Mouse (Mus musculus): ENCODE measurements around the gene 4930469K13Rik. TPM values are rescaled to one million over a fixed set of nuclear protein-coding genes. Genes with fewer than 3 reads are reported as not detected.

The 4930469K13Rik gene
- polyA plus RNA-seq, 1 experiment from 2014 or later: not detected

- no peak for ATAC-seq (ENCODE audit: low read depth)
- Histone ChIP-seq H3K27ac (ENCODE audit: low read length) (no peak overlapping the region), H3K27me3 (ENCODE audit: control insufficient read depth, insufficient read depth, low read depth, low read length) (no peaks in the 10 kb centered on the region), H3K4me2 (ENCODE audit: low read depth, low read length) (no peak overlapping the region), H3K9ac (ENCODE audit: low read depth, low read length) (no peak overlapping the region), H3K4me3 (ENCODE audit: low read depth, low read length) (no peak overlapping the region), H3K9me3 (replicated peaks; ENCODE audit: control insufficient read depth, low read length) (no peaks in the 10 kb centered on the region), H3K36me3 (ENCODE audit: control insufficient read depth, insufficient read depth) (no peaks in the 10 kb centered on the region), H3K4me1 (ENCODE audit: control insufficient read depth, low read depth, low read length) (no peaks in the 10 kb centered on the region; the same call in 1 of the 2 replicates)
Observed at GRCm38 (mm10) chr11:34070596-34070995, 27.8 kb downstream of the 4930469K13Rik start.

DNA sequence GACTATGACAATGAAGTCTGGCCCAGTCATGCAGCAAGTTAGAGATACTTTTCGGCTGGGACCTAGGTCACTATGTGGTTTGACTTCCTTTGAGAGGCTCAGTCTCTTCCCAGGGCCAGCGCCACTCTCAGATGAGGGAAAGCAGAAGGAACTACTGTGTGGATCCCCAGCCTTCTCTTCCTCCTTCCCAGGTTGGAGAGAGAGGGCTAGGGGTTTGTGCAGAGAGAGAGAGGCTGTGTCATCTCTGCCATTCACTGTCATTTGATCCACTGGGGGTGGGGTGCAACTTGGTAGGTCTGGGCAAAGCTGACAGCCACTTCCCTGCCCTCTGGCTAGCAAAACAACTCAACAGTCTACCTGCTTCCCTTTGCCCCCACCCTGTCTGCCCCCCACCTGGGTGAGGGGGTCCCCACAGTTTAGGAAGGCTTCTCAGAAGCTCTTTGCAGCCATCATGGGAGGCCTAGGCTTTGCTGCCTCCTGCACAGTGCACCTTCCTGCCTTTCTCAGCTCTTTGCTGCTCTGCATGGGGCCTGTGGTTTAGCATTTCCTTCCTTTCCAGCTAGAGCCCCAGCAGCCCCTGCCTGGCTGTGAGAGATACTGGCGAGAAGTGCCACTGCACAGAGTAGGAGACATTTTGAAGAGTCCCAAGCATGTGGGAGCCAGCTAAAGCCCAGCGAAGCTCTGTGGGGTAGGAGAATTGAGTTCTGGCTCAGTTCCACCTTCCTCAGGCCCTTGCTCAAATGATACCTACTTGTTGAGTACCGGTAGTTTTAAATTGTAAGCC, 34.5 kb downstream of the 4930469K13Rik start:
- H3K9me3 ChIP-seq (replicated peaks; ENCODE audit: control insufficient read depth, low read length): no peaks in the 10 kb centered on the region
- 14% methylated on average over 5 of the region's 5 CpGs for WGBS (ENCODE audit: insufficient replicate concordance)
- no peaks in the 10 kb centered on the region for H3K27me3 ChIP-seq (ENCODE audit: control insufficient read depth, insufficient read depth, low read depth, low read length)
- H3K4me2 ChIP-seq (ENCODE audit: low read depth, low read length): no peak overlapping the region
- peak overlapping the region; percentile 57 for H3K27ac ChIP-seq (ENCODE audit: low read length)
- H3K4me3 ChIP-seq (ENCODE audit: low read depth, low read length): no peak overlapping the region
- peaks cover 9% of the 10 kb centered on the region for H3K4me1 ChIP-seq (ENCODE audit: control insufficient read depth, low read depth, low read length)
- H3K9ac ChIP-seq (ENCODE audit: low read depth, low read length): no peak overlapping the region
- H3K36me3 ChIP-seq (ENCODE audit: control insufficient read depth, insufficient read depth): no peaks in the 10 kb centered on the region
- peak; percentile 66 for ATAC-seq (ENCODE audit: low read depth)

DNA sequence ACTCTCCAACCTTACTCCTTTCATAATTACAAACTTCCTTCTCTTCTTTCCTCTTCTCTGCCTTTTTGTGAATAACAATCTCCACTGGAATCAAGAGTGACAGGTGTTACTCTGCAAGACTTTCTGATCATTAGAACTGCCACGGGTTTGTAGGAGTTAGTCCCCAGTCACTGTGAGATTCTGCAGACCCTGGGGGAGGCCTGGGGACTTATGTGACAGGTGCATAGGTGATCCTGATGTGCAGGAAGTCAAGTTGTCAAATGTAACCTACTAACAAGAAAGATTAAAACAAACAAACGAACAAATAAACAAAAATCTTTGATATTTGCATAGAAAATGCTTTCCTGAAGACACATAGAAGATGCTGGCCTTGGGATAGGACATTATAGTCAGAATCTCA, 35.1 kb downstream of the 4930469K13Rik start:
- H3K9me3 ChIP-seq (replicated peaks; ENCODE audit: control insufficient read depth, low read length): no peaks in the 10 kb centered on the region
- H3K4me3 ChIP-seq (ENCODE audit: low read depth, low read length): no peak overlapping the region
- H3K4me1 ChIP-seq (ENCODE audit: control insufficient read depth, low read depth, low read length): peaks cover 9% of the 10 kb centered on the region
- no peak overlapping the region for H3K27ac ChIP-seq (ENCODE audit: low read length)
- H3K4me2 ChIP-seq (ENCODE audit: low read depth, low read length): no peak overlapping the region
- no peaks in the 10 kb centered on the region for H3K27me3 ChIP-seq (ENCODE audit: control insufficient read depth, insufficient read depth, low read depth, low read length)
- ATAC-seq (ENCODE audit: low read depth): no peak
- H3K36me3 ChIP-seq (ENCODE audit: control insufficient read depth, insufficient read depth): no peaks in the 10 kb centered on the region
- 29% methylated on average over 2 of the region's 2 CpGs for WGBS (ENCODE audit: insufficient replicate concordance)
- no peak overlapping the region for H3K9ac ChIP-seq (ENCODE audit: low read depth, low read length)

DNA sequence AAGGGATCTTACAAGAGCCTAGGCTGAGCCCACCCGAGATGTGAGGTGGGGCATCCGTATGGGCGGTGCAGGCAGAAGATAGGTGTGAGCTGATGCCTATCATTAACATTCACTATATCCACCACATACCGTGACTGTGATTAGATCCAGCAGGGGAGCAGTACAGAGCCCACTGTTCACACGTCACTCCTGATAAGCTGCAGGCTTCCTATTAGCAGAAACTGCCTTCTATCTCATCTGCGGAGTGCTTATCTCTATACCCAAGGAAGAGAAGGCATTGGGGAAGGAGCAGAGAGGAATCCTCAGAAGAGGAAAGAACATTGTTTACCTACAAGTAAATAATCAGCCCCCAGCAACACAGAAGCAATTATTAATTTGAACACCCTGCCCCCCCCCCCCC, 36.6 kb downstream of the 4930469K13Rik start:
- ATAC-seq (ENCODE audit: low read depth): peak; percentile 40
- H3K27me3 ChIP-seq (ENCODE audit: control insufficient read depth, insufficient read depth, low read depth, low read length): no peaks in the 10 kb centered on the region
- no peaks in the 10 kb centered on the region for H3K9me3 ChIP-seq (replicated peaks; ENCODE audit: control insufficient read depth, low read length)
- H3K4me1 ChIP-seq (ENCODE audit: control insufficient read depth, low read depth, low read length): peaks cover 9% of the 10 kb centered on the region
- H3K4me2 ChIP-seq (ENCODE audit: low read depth, low read length): no peak overlapping the region
- H3K9ac ChIP-seq (ENCODE audit: low read depth, low read length): no peak overlapping the region
- H3K36me3 ChIP-seq (ENCODE audit: control insufficient read depth, insufficient read depth): no peaks in the 10 kb centered on the region
- no peak overlapping the region for H3K27ac ChIP-seq (ENCODE audit: low read length)
- H3K4me3 ChIP-seq (ENCODE audit: low read depth, low read length): no peak overlapping the region
- 10% methylated on average over 6 of the region's 6 CpGs for WGBS (ENCODE audit: insufficient replicate concordance)

DNA sequence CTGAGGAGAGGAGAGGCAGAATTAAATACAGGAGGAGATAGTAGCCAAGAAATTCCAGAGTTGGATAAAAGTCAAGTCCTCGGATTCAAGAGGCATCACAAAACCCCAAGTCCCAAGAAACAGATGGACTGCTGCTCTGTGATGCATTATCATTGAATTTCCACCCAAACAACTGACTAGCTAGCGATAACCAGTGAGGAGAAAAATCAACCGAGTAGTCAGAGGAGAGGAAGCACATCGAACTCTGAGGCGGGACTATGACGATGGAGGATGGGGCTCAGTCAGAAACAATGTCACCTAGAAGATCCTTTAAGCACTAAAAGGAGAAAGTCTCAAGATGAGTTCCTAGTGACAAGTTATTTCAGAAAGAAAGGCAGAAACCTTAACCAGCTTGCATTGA, 39.4 kb downstream of the 4930469K13Rik start:
- ATAC-seq (ENCODE audit: low read depth): no peak
- H3K27ac ChIP-seq (ENCODE audit: low read length): no peak overlapping the region
- H3K4me1 ChIP-seq (ENCODE audit: control insufficient read depth, low read depth, low read length): peaks cover 9% of the 10 kb centered on the region
- WGBS (ENCODE audit: insufficient replicate concordance): 30% methylated on average over 6 of the region's 6 CpGs
- no peak overlapping the region for H3K4me2 ChIP-seq (ENCODE audit: low read depth, low read length)
- H3K9ac ChIP-seq (ENCODE audit: low read depth, low read length): no peak overlapping the region
- no peaks in the 10 kb centered on the region for H3K36me3 ChIP-seq (ENCODE audit: control insufficient read depth, insufficient read depth)
- no peak overlapping the region for H3K4me3 ChIP-seq (ENCODE audit: low read depth, low read length)
- H3K27me3 ChIP-seq (ENCODE audit: control insufficient read depth, insufficient read depth, low read depth, low read length): no peaks in the 10 kb centered on the region
- H3K9me3 ChIP-seq (replicated peaks; ENCODE audit: control insufficient read depth, low read length): no peaks in the 10 kb centered on the region

DNA sequence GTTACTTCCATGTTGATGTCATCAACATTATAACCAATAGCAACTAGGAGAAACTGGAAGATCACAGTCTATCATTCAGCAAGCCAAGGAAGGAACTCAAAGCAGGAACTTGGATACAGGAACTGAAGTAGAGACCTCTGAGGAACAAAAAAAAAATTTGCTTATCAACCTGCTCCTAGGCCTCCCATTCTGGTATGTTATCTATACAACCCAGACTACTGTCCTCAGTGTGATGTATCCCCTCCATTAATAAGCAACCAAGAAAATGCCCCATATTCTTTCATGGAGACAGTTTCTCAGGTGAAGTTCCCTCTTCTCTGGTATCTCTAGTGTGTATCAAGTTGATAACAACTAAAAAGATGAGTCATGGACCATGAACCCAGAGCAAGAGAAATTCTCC, 40.0 kb downstream of the 4930469K13Rik start:
- H3K9me3 ChIP-seq (replicated peaks; ENCODE audit: control insufficient read depth, low read length): no peaks in the 10 kb centered on the region
- peaks cover 7% of the 10 kb centered on the region for H3K4me1 ChIP-seq (ENCODE audit: control insufficient read depth, low read depth, low read length)
- H3K27ac ChIP-seq (ENCODE audit: low read length): no peak overlapping the region
- H3K4me3 ChIP-seq (ENCODE audit: low read depth, low read length): no peak overlapping the region
- no peak overlapping the region for H3K4me2 ChIP-seq (ENCODE audit: low read depth, low read length)
- ATAC-seq (ENCODE audit: low read depth): peak; percentile 57; the same call in 1 of the 2 replicates
- H3K9ac ChIP-seq (ENCODE audit: low read depth, low read length): no peak overlapping the region
- H3K27me3 ChIP-seq (ENCODE audit: control insufficient read depth, insufficient read depth, low read depth, low read length): no peaks in the 10 kb centered on the region
- no peaks in the 10 kb centered on the region for H3K36me3 ChIP-seq (ENCODE audit: control insufficient read depth, insufficient read depth)

- WGBS (ENCODE audit: insufficient replicate concordance): 73% methylated on average over 1 of the region's 1 CpGs
- no peak for ATAC-seq (ENCODE audit: low read depth)
Observed at GRCm38 (mm10) chr11:34056715-34057114, 41.6 kb downstream of the 4930469K13Rik start.

DNA sequence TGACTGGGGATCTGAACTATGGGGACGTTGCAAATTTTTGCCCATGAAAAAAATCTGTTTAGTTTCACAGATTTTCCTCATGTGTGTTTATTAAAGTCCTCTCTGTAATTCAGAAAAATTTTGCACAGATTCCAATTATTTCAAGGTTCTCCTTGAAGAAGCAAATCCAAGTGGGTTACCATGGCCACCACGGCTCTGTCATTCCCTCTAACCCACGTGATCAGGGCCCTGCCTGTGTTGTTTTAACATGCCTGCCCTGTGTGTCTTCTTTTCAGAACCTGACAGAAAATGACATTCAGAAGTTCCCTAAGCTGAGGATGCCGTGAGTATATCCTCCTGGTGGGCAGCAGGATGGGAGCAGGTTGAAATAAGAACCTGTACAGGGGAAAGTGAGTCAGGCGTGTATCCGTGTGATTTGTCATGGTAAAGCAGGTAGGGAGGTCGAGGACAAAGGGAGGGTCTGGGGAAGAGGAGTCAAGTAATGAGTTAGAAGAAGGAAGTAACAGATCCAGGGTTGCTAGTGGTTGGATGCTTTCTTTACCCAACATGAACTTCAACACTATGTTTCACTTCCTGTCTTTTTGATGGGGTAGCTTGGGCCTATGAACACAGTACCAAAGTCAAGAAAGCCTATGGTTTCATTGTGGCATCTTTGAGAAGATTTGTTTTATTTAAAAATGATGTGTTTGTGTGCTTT, 44.2 kb downstream of the 4930469K13Rik start:
- ATAC-seq (ENCODE audit: low read depth): no peak
- H3K4me2 ChIP-seq (ENCODE audit: low read depth, low read length): no peak overlapping the region
- H3K27me3 ChIP-seq (ENCODE audit: control insufficient read depth, insufficient read depth, low read depth, low read length): no peaks in the 10 kb centered on the region
- H3K4me1 ChIP-seq (ENCODE audit: control insufficient read depth, low read depth, low read length): no peaks in the 10 kb centered on the region; the same call in 1 of the 2 replicates
- H3K9me3 ChIP-seq (replicated peaks; ENCODE audit: control insufficient read depth, low read length): no peaks in the 10 kb centered on the region
- no peak overlapping the region for H3K9ac ChIP-seq (ENCODE audit: low read depth, low read length)
- no peaks in the 10 kb centered on the region for H3K36me3 ChIP-seq (ENCODE audit: control insufficient read depth, insufficient read depth)
- no peak overlapping the region for H3K4me3 ChIP-seq (ENCODE audit: low read depth, low read length)
- 56% methylated on average over 7 of the region's 7 CpGs for WGBS (ENCODE audit: insufficient replicate concordance)
- H3K27ac ChIP-seq (ENCODE audit: low read length): no peak overlapping the region

More at GRCm38 (mm10) chr11:34056715-34057114, 41.6 kb downstream of the 4930469K13Rik start:
- Histone ChIP-seq H3K36me3 (ENCODE audit: control insufficient read depth, insufficient read depth) (no peaks in the 10 kb centered on the region), H3K27me3 (ENCODE audit: control insufficient read depth, insufficient read depth, low read depth, low read length) (no peaks in the 10 kb centered on the region), H3K4me2 (ENCODE audit: low read depth, low read length) (no peak overlapping the region), H3K27ac (ENCODE audit: low read length) (no peak overlapping the region), H3K4me1 (ENCODE audit: control insufficient read depth, low read depth, low read length) (peaks cover 2% of the 10 kb centered on the region), H3K9me3 (replicated peaks; ENCODE audit: control insufficient read depth, low read length) (no peaks in the 10 kb centered on the region), H3K4me3 (ENCODE audit: low read depth, low read length) (no peak overlapping the region), H3K9ac (ENCODE audit: low read depth, low read length) (no peak overlapping the region)
